Mouse (Mus musculus): ENCODE data around the gene Klhl21. TPM values are rescaled to one million over a fixed set of nuclear protein-coding genes. Genes with fewer than 3 reads are reported as not detected.

The Klhl21 gene
- polyA plus RNA-seq, 1 experiment from 2014 or later, result 14.7 TPM

- Histone ChIP-seq H3K36me3 (peaks cover 42% of the 10 kb centered on the region), H3K4me2 (replicated peaks) (peak overlapping the region; percentile 99), H3K4me3 (peak overlapping the region; percentile 84), H3K9me3 (no peaks in the 10 kb centered on the region), H3K27me3 (peaks cover 4% of the 10 kb centered on the region), H3K9ac (peak overlapping the region; percentile 83), H3K27ac (no peak overlapping the region), H3K4me1 (peaks cover 39% of the 10 kb centered on the region)
- ATAC-seq (ENCODE audit: low FRiP score, low read depth), result no peak
- 74% methylated on average over 8 of the region's 8 CpGs for WGBS
These were observed 2.7 kb downstream of the Klhl21 start for GRCm38 (mm10) chr4:152011171-152011760.

GRCm38 (mm10) chr4:152012109-152012508, 3.5 kb downstream of the Klhl21 start:
- Histone ChIP-seq H3K9me3 (no peaks in the 10 kb centered on the region), H3K36me3 (peaks cover 44% of the 10 kb centered on the region), H3K9ac (no peak overlapping the region), H3K4me2 (replicated peaks) (peak overlapping the region; percentile 99; the same call in 1 of the 2 replicates), H3K27me3 (peaks cover 4% of the 10 kb centered on the region), H3K27ac (no peak overlapping the region), H3K4me3 (0 out of 2 replicates have a peak overlapping the region, but pooled peaks have one; percentile 84), H3K4me1 (peaks cover 37% of the 10 kb centered on the region)
- ATAC-seq (ENCODE audit: low FRiP score, low read depth), result no peak
- WGBS, result 90% methylated on average over 16 of the region's 16 CpGs

GRCm38 (mm10) chr4:152013036-152013813, 4.6 kb downstream of the Klhl21 start:
- Histone ChIP-seq H3K9me3 (no peaks in the 10 kb centered on the region), H3K4me1 (peaks cover 26% of the 10 kb centered on the region), H3K27ac (no peak overlapping the region), H3K36me3 (peaks cover 54% of the 10 kb centered on the region), H3K9ac (peak overlapping the region; percentile 1; the same call in 1 of the 2 replicates), H3K4me3 (no peak overlapping the region; the same call in 1 of the 2 replicates), H3K27me3 (no peaks in the 10 kb centered on the region), H3K4me2 (replicated peaks) (no peak overlapping the region)
- ATAC-seq (ENCODE audit: low FRiP score, low read depth), result no peak
- 83% methylated on average over 12 of the region's 12 CpGs for WGBS

GRCm38 (mm10) chr4:152019073-152019472, 10.5 kb downstream of the Klhl21 start:
- Histone ChIP-seq H3K36me3 (peaks cover 91% of the 10 kb centered on the region), H3K27me3 (no peaks in the 10 kb centered on the region), H3K9me3 (no peaks in the 10 kb centered on the region), H3K4me3 (no peak overlapping the region), H3K9ac (no peak overlapping the region), H3K4me1 (no peaks in the 10 kb centered on the region), H3K27ac (no peak overlapping the region), H3K4me2 (replicated peaks) (no peak overlapping the region)
- WGBS, result 82% methylated on average over 6 of the region's 6 CpGs
- ATAC-seq (ENCODE audit: low FRiP score, low read depth), result no peak

- no peak overlapping the region for H3K4me2 ChIP-seq (replicated peaks)
- H3K4me3 ChIP-seq, result no peak overlapping the region
- no peak for ATAC-seq (ENCODE audit: low FRiP score, low read depth)
- H3K27me3 ChIP-seq, result no peaks in the 10 kb centered on the region
- no peaks in the 10 kb centered on the region for H3K9me3 ChIP-seq
- H3K27ac ChIP-seq, result no peak overlapping the region
- H3K36me3 ChIP-seq, result peaks cover 91% of the 10 kb centered on the region
- H3K9ac ChIP-seq, result no peak overlapping the region
- peaks cover 5% of the 10 kb centered on the region for H3K4me1 ChIP-seq
- WGBS, result 93% methylated on average over 21 of the region's 21 CpGs
These were observed 11.4 kb downstream of the Klhl21 start for GRCm38 (mm10) chr4:152020024-152020423.

GRCm38 (mm10) chr4:152021568-152022097, 13.0 kb downstream of the Klhl21 start:
- ATAC-seq (ENCODE audit: low FRiP score, low read depth), result no peak
- Histone ChIP-seq H3K4me2 (replicated peaks) (no peak overlapping the region), H3K9ac (0 out of 2 replicates have a peak overlapping the region, but pooled peaks have one; percentile 20), H3K4me3 (no peak overlapping the region), H3K27me3 (no peaks in the 10 kb centered on the region), H3K9me3 (no peaks in the 10 kb centered on the region), H3K4me1 (peaks cover 22% of the 10 kb centered on the region), H3K27ac (no peak overlapping the region), H3K36me3 (peaks cover 84% of the 10 kb centered on the region)
- 80% methylated on average over 12 of the region's 12 CpGs for WGBS

GRCm38 (mm10) chr4:152022506-152022905, 13.9 kb downstream of the Klhl21 start:
- 0 out of 2 replicates have a peak overlapping the region, but pooled peaks have one; percentile 20 for H3K9ac ChIP-seq
- H3K4me3 ChIP-seq, result no peak overlapping the region
- WGBS, result 90% methylated on average over 8 of the region's 8 CpGs
- ATAC-seq (ENCODE audit: low FRiP score, low read depth), result no peak
- H3K9me3 ChIP-seq, result no peaks in the 10 kb centered on the region
- H3K4me2 ChIP-seq (replicated peaks), result no peak overlapping the region
- no peaks in the 10 kb centered on the region for H3K27me3 ChIP-seq
- H3K4me1 ChIP-seq, result peaks cover 25% of the 10 kb centered on the region
- H3K36me3 ChIP-seq, result peaks cover 79% of the 10 kb centered on the region
- no peak overlapping the region for H3K27ac ChIP-seq

GRCm38 (mm10) chr4:152024525-152024924, 15.9 kb downstream of the Klhl21 start:
- Histone ChIP-seq H3K9me3 (no peaks in the 10 kb centered on the region), H3K4me3 (no peak overlapping the region), H3K27me3 (no peaks in the 10 kb centered on the region), H3K9ac (peak overlapping the region; percentile 84), H3K4me1 (peaks cover 36% of the 10 kb centered on the region), H3K27ac (no peak overlapping the region), H3K4me2 (replicated peaks) (no peak overlapping the region; the same call in 1 of the 2 replicates), H3K36me3 (peaks cover 60% of the 10 kb centered on the region)
- 89% methylated on average over 11 of the region's 11 CpGs for WGBS
- no peak for ATAC-seq (ENCODE audit: low FRiP score, low read depth)

GRCm38 (mm10) chr4:152026751-152027508, 18.3 kb downstream of the Klhl21 start:
- WGBS, result 3% methylated on average over 41 of the region's 41 CpGs
- no peaks in the 10 kb centered on the region for H3K9me3 ChIP-seq
- peaks cover 42% of the 10 kb centered on the region for H3K4me1 ChIP-seq
- peaks cover 3% of the 10 kb centered on the region; the same call in 1 of the 2 replicates for H3K27me3 ChIP-seq
- peaks cover 36% of the 10 kb centered on the region for H3K36me3 ChIP-seq
- H3K4me2 ChIP-seq (replicated peaks), result peak overlapping the region; percentile 98
- peak overlapping the region; percentile 44; the same call in 1 of the 2 replicates for H3K27ac ChIP-seq
- ATAC-seq (ENCODE audit: low FRiP score, low read depth), result peak; percentile 29
- peak overlapping the region; percentile 81 for H3K4me3 ChIP-seq
- H3K9ac ChIP-seq, result peak overlapping the region; percentile 84

GRCm38 (mm10) chr4:152027524-152027923, 18.9 kb downstream of the Klhl21 start, which contains the start of gene Zbtb48:
TSS of gene Zbtb48 (minus strand) at chr4:152027671.
- peak within 1 kb of the TSS; percentile 98 for H3K4me2 ChIP-seq (replicated peaks)
- H3K9me3 ChIP-seq, result no peaks in the 10 kb centered on the region
- WGBS, result under 1% methylated on average over 35 of the region's 35 CpGs
- H3K9ac ChIP-seq, result peak within 1 kb of the TSS; percentile 84
- H3K4me3 ChIP-seq, result peak within 1 kb of the TSS; percentile 81
- peaks cover 7% of the 10 kb centered on the region; the same call in 1 of the 2 replicates for H3K27me3 ChIP-seq
- H3K27ac ChIP-seq, result peak within 1 kb of the TSS; percentile 44; the same call in 1 of the 2 replicates
- peaks cover 42% of the 10 kb centered on the region for H3K4me1 ChIP-seq
- peak; percentile 99 for ATAC-seq (ENCODE audit: low FRiP score, low read depth)
- H3K36me3 ChIP-seq, result peaks cover 30% of the 10 kb centered on the region

- peak overlapping the region; percentile 81 for H3K4me3 ChIP-seq
- WGBS, result 63% methylated on average over 15 of the region's 15 CpGs
- H3K9ac ChIP-seq, result peak overlapping the region; percentile 73
- H3K4me2 ChIP-seq (replicated peaks), result peak overlapping the region; percentile 98
- H3K27me3 ChIP-seq, result peaks cover 7% of the 10 kb centered on the region; the same call in 1 of the 2 replicates
- H3K4me1 ChIP-seq, result peaks cover 42% of the 10 kb centered on the region
- ATAC-seq (ENCODE audit: low FRiP score, low read depth), result no peak
- no peaks in the 10 kb centered on the region for H3K9me3 ChIP-seq
- no peak overlapping the region for H3K27ac ChIP-seq
- H3K36me3 ChIP-seq, result peaks cover 21% of the 10 kb centered on the region
These were observed 19.9 kb downstream of the Klhl21 start for GRCm38 (mm10) chr4:152028456-152028855.

Data from limb, embryonic 13.5 days (tissue).